Mouse (Mus musculus) neural tube, embryonic 13.5 days (tissue): ENCODE results near the gene Cyb5b. TPM values are rescaled to one million over a fixed set of nuclear protein-coding genes. Genes with fewer than 3 reads are reported as not detected.
"Not testable (repeated sequence)": the region's sequence is repeated elsewhere in the genome, so short reads cannot be mapped to it uniquely, and the experiment has no call there.

Experiments used
- ATAC-seq: fragments of 200-750 bp; cut with Nextera tagmentation; 2 replicates; pipeline ENCODE4 v1.8.0; 2017; ENCODE audit warnings: low read depth, mild to moderate bottlenecking, moderate TSS enrichment, moderate library complexity
- H3K27ac ChIP-seq: fragments of 300-500 bp; sonication (generic); replicated peaks from 2 replicates; pipeline ENCODE4 v1.5.1; 2015; ENCODE audit warnings: moderate library complexity, mild to moderate bottlenecking, inconsistent platforms
- H3K27me3 ChIP-seq: fragments of 300-500 bp; sonication (generic); 2 replicates; pipeline ENCODE4 v1.6.1; 2015; ENCODE audit warnings: mild to moderate bottlenecking, inconsistent platforms
- H3K36me3 ChIP-seq: fragments of 300-500 bp; sonication (generic); 2 replicates; pipeline ENCODE4 v1.6.1; 2015; ENCODE audit warnings: mild to moderate bottlenecking, inconsistent platforms
- H3K4me1 ChIP-seq: fragments of 300-500 bp; sonication (generic); replicated peaks from 2 replicates; pipeline ENCODE4 v1.6.1; 2015; ENCODE audit warnings: inconsistent platforms
- H3K4me2 ChIP-seq: fragments of 300-500 bp; sonication (generic); 2 replicates; pipeline ENCODE4 v1.6.1; 2015; ENCODE audit warnings: inconsistent platforms, mild to moderate bottlenecking, moderate library complexity
- H3K4me3 ChIP-seq: fragments of 300-500 bp; sonication (generic); 2 replicates; pipeline ENCODE4 v1.5.1; 2015; ENCODE audit warnings: mild to moderate bottlenecking, inconsistent platforms
- H3K9ac ChIP-seq: fragments of 300-500 bp; sonication (generic); 2 replicates; pipeline ENCODE4 v1.6.1; 2015; ENCODE audit warnings: moderate library complexity, mild to moderate bottlenecking, inconsistent platforms
- H3K9me3 ChIP-seq: fragments of 300-500 bp; sonication (generic); 2 replicates; pipeline ENCODE4 v1.6.1; 2016; ENCODE audit warnings: inconsistent platforms
- WGBS: fragments of 180-500 bp; shearing (Covaris S2); methylation state at CpG from one replicate; pipeline ENCODE4 v1.1.7; 2015; 5-methylcytosine and 5-hydroxymethylcytosine counted together
- polyA plus RNA-seq: library from polyadenylated mRNA; unstranded; fragments of >200 nt; fragmentation: Nextera tagmentation; extraction: Ambion mirVana; gene quantifications from 2 replicates; pipeline ENCODE4 v1.2.1, GENCODE M21; 2015

Gene Cyb5b
- polyA plus RNA-seq, 1 experiment from 2014 or later = 94.1 TPM

GRCm38 (mm10) chr8:107192631-107193030 lies 42.2 kb downstream of the Cyb5b start:
- H3K9me3 ChIP-seq = no peaks in the 10 kb centered on the region
- WGBS = 52% methylated on average over 8 of the region's 8 CpGs
- no peak overlapping the region for H3K27ac ChIP-seq
- no peaks in the 10 kb centered on the region for H3K4me1 ChIP-seq
- no peak overlapping the region for H3K4me2 ChIP-seq
- ATAC-seq = no peak
- no peaks in the 10 kb centered on the region for H3K36me3 ChIP-seq
- no peak overlapping the region for H3K4me3 ChIP-seq
- H3K27me3 ChIP-seq = no peaks in the 10 kb centered on the region
- no peak overlapping the region for H3K9ac ChIP-seq

- Histone ChIP-seq H3K27ac (no peak overlapping the region), H3K4me3 (no peak overlapping the region), H3K4me2 (no peak overlapping the region), H3K36me3 (no peaks in the 10 kb centered on the region), H3K9ac (no peak overlapping the region), H3K27me3 (no peaks in the 10 kb centered on the region), H3K4me1 (peaks cover 6% of the 10 kb centered on the region), H3K9me3 (no peaks in the 10 kb centered on the region)
- WGBS = 80% methylated on average over 6 of the region's 6 CpGs
- no peak for ATAC-seq
These were observed 42.9 kb downstream of the Cyb5b start for GRCm38 (mm10) chr8:107193331-107193730.

DNA sequence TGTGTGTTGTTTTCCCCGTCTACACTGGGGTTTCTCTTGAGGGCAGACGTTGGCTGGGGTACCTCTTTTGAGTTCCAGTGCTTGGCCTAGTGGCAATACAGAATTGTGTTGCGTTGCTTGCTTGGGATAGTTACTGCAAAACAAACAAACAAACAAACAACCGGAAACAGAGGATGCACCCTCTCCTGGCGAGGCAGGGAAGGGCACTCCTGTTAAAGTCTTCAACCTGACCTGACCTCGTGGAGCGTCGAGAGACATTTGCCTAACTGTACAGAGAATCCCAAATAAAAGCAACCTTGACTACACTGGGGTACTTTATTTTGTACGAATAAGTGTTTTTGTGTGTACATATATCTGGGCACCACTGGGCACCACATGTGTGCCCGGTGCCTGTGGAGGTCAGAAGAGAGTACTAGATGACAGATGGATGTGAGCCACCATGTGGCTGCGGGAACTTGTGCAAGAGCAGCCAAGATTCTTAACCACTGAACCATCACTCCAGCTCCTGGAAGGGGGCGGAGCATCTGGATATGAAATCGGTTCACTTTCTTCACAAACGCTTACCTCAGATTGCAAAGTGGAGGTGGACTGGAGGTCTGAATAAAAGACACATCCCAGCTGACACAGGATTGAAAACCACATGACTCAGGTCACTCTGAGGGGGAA lies 44.5 kb downstream of the Cyb5b start:
- no peaks in the 10 kb centered on the region for H3K27me3 ChIP-seq
- no peak for ATAC-seq
- H3K4me2 ChIP-seq = no peak overlapping the region
- WGBS = 89% methylated on average over 14 of the region's 14 CpGs
- no peaks in the 10 kb centered on the region for H3K36me3 ChIP-seq
- H3K4me3 ChIP-seq = no peak overlapping the region
- H3K27ac ChIP-seq = no peak overlapping the region
- no peak overlapping the region for H3K9ac ChIP-seq
- peaks cover 11% of the 10 kb centered on the region for H3K4me1 ChIP-seq
- H3K9me3 ChIP-seq = no peaks in the 10 kb centered on the region

DNA sequence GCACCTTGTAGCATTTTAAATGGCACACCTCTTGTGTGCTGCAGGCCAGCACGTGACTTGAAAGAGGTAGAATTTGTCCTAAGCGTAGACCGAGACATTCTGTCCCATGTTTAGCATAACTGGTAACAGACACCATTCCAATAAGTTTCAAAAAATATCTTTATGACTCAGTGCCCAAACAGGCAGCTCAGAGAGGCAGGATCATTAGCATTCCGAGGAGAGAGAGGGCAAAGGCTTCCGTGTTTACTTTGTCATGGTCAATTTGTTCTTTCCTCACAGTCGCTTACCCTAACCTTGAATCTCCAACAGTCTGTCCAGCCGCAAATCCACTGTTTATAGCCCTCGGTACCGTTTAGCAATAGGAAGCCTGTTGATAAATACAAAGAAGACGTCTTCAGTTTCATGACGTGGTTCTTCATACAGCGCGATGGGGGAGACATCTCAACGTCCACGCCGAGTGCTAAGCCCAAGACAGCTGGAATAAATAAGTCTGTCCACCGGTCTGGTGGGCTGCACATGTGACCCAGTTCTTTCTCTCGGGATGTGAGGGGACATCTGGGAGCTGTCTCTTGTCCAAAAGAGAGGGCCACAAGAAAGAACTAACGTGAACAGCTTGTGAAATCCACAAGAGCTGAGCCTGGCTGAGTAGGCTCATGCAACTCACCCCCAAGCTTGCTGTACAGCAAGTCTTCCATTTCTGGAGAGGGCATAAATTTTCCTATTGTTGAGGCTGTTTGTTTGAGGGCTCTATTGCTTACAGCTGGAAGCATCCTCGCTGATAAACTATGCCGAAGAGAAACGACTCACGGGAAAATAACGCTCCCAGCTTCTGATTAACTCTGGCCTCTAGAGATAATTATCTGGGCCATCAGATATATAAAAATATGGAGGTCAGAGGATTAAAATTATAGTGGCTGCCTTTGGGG lies 47.7 kb downstream of the Cyb5b start:
- Histone ChIP-seq H3K4me3 (peak overlapping the region; percentile 3; the same call in 1 of the 2 replicates), H3K4me2 (peak overlapping the region; percentile 38), H3K9me3 (no peaks in the 10 kb centered on the region), H3K27me3 (no peaks in the 10 kb centered on the region), H3K4me1 (peaks cover 11% of the 10 kb centered on the region), H3K27ac (peak overlapping the region; percentile 9), H3K36me3 (no peaks in the 10 kb centered on the region), H3K9ac (no peak overlapping the region; the same call in 1 of the 2 replicates)
- WGBS = 36% methylated on average over 24 of the region's 24 CpGs
- ATAC-seq = no peak

DNA sequence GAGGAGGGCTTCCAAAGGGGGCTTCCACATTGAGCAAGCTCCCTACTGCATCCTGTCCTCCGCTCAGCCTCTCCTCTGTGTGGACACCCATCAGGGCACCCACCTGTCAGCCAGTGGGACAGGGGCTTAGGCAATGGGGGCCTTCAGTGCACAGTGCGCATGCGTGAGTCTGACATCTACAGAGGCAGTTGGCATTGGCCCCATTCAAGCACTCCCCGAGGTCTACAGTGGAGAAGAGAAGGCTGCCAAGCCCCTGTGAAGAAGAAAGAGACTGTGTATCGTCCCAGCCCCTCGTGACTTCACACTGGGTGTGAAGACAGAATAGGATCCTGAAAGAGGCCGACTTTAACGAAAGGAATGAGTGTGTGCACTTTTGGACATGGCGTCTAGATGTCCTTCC lies 54.7 kb downstream of the Cyb5b start:
- Histone ChIP-seq H3K27ac (no peak overlapping the region), H3K36me3 (no peaks in the 10 kb centered on the region), H3K9me3 (no peaks in the 10 kb centered on the region), H3K4me2 (no peak overlapping the region), H3K4me3 (no peak overlapping the region), H3K27me3 (no peaks in the 10 kb centered on the region), H3K9ac (no peak overlapping the region), H3K4me1 (peaks cover 11% of the 10 kb centered on the region; the same call in 1 of the 2 replicates)
- ATAC-seq = no peak
- WGBS = 86% methylated on average over 9 of the region's 9 CpGs

DNA sequence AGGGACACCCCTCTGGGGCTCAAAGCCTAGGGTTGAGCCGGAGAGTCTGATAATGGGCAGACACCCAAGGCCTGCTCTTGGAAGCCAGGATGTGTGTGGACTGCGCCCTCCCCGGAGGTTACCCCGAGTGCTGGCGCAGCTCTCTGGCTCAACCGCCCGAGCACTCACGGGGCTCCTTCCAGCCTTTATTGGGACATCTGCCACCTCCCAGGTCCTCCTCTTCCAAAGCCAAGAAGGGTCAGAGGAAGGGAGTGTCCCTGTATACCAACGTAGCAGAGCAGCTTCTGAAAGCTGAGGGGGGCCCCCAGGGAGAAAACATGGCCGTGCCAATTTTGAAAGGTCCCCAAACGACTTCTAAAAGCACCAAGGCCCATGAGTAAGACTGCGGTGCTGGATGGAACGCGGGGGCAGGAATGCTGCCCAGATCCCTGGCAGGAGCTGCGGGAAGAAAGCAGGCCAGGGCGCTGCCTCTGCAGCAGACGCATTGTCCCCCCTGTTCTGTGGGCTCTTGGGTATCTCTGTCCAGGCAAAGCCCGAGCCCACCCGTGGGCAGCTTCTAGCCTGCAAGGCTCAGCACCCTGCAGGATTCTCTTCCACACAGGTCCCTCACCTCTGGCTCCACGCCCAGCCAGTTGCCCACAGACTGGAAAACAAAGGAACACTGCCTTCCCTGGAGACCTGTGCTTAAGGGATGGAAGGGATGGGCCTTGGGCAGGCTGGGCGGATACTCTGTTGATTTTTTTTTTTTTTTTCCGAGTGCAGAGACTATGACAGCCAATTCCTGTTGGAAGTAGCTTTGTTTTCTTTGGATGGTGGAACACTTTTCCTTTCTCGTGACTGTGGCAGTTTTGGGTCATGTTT lies 55.5 kb downstream of the Cyb5b start:
- Histone ChIP-seq H3K4me2 (no peak overlapping the region), H3K4me1 (peaks cover 11% of the 10 kb centered on the region; the same call in 1 of the 2 replicates), H3K9ac (peak overlapping the region; percentile 17; the same call in 1 of the 2 replicates), H3K9me3 (no peaks in the 10 kb centered on the region), H3K27ac (peak overlapping the region; percentile 42), H3K27me3 (no peaks in the 10 kb centered on the region), H3K4me3 (no peak overlapping the region), H3K36me3 (no peaks in the 10 kb centered on the region)
- WGBS = 72% methylated on average over 23 of the region's 23 CpGs
- ATAC-seq = peak; percentile 50

GRCm38 (mm10) chr8:107206782-107207525 lies 56.5 kb downstream of the Cyb5b start:
- no peak overlapping the region for H3K9ac ChIP-seq
- H3K36me3 ChIP-seq = no peaks in the 10 kb centered on the region
- no peaks in the 10 kb centered on the region for H3K9me3 ChIP-seq
- H3K4me2 ChIP-seq = no peak overlapping the region
- H3K4me1 ChIP-seq = peaks cover 11% of the 10 kb centered on the region; the same call in 1 of the 2 replicates
- H3K27ac ChIP-seq = no peak overlapping the region
- H3K4me3 ChIP-seq = no peak overlapping the region
- H3K27me3 ChIP-seq = no peaks in the 10 kb centered on the region
- WGBS = 87% methylated on average over 9 of the region's 9 CpGs
- ATAC-seq = no peak

- H3K27ac ChIP-seq = no peak overlapping the region
- WGBS = 78% methylated on average over 7 of the region's 7 CpGs
These were observed 58.7 kb downstream of the Cyb5b start for GRCm38 (mm10) chr8:107209185-107209584.

GRCm38 (mm10) chr8:107212006-107212405 lies 61.6 kb downstream of the Cyb5b start:
- H3K4me2 ChIP-seq = no peak overlapping the region
- no peaks in the 10 kb centered on the region for H3K27me3 ChIP-seq
- H3K27ac ChIP-seq = no peak overlapping the region
- H3K4me3 ChIP-seq = no peak overlapping the region
- H3K4me1 ChIP-seq = no peaks in the 10 kb centered on the region
- H3K9me3 ChIP-seq = no peaks in the 10 kb centered on the region
- H3K9ac ChIP-seq = no peak overlapping the region
- 93% methylated on average over 7 of the region's 7 CpGs for WGBS
- ATAC-seq = no peak
- H3K36me3 ChIP-seq = no peaks in the 10 kb centered on the region

More at GRCm38 (mm10) chr8:107209185-107209584, 58.7 kb downstream of the Cyb5b start:
- H3K36me3 ChIP-seq = no peaks in the 10 kb centered on the region
- no peak overlapping the region for H3K4me3 ChIP-seq
- H3K9ac ChIP-seq = no peak overlapping the region
- H3K4me2 ChIP-seq = no peak overlapping the region
- H3K4me1 ChIP-seq = peaks cover 11% of the 10 kb centered on the region; the same call in 1 of the 2 replicates
- no peak for ATAC-seq
- no peaks in the 10 kb centered on the region for H3K9me3 ChIP-seq
- no peaks in the 10 kb centered on the region for H3K27me3 ChIP-seq

- not testable (repeated sequence) for H3K4me3 ChIP-seq, H3K9me3 ChIP-seq, H3K4me1 ChIP-seq, H3K36me3 ChIP-seq, H3K27me3 ChIP-seq, H3K9ac ChIP-seq, ATAC-seq, H3K4me2 ChIP-seq, H3K27ac ChIP-seq
- 67% methylated on average over 7 of the region's 7 CpGs for WGBS
These were observed 66.8 kb downstream of the Cyb5b start for GRCm38 (mm10) chr8:107217230-107217629.

GRCm38 (mm10) chr8:107218091-107218490 lies 67.7 kb downstream of the Cyb5b start:
- Histone ChIP-seq H3K9ac (no peak overlapping the region), H3K4me1 (no peaks in the 10 kb centered on the region), H3K4me2 (no peak overlapping the region), H3K9me3 (no peaks in the 10 kb centered on the region), H3K4me3 (no peak overlapping the region), H3K27ac (no peak overlapping the region), H3K36me3 (no peaks in the 10 kb centered on the region), H3K27me3 (no peaks in the 10 kb centered on the region)
- no peak for ATAC-seq
- 92% methylated on average over 8 of the region's 8 CpGs for WGBS
